Mouse (Mus musculus): ENCODE measurements around the gene Dmrtb1.

Gene Dmrtb1

DNA sequence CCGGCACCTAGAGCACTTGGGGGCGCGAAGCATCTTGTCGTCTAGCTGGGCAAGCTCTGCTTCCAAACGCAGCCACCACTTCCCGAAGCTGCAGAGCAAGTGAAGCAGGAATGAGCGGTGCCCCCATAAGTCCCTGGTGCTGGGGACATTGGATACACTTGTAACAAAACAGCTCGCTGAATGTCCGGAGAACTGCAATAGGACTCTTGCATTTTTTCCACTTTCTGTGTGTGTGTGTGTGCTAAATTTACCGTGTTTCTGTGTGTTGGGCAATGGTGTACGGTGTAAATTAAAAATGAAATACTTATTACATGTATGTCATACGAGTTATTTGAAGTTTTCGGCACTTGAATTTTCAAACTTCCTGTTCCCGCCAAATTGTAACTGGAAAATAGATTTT is at the start of gene Dmrtb1:
Gene Dmrtb1, minus strand, starts transcription at position 101 of the 400 bp plus-strand sequence.
- no peak for DNase-seq

DNA sequence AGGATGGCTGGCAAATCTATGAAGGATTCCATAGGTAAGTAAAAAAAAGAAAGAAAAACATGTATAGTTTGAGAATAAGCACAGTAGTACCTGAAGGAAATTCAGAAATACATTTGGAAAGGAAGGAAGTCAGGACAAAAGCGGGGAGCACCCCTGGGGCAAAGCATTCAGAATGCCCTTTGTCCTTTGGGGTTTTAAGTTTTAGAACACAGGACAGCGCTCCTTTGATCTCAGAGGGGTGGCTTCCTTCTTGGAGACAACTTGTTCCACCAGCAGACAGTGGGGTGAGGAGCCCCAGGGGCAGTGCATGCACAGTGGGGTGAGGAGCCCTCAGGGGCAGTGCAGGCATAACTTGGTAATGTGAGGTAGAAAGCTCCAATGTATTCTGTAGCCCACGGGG is 49.6 kb upstream of the Dmrtb1 start:
- DNase-seq = no peak

GRCm38 (mm10) chr4:107732624-107733023 is 48.6 kb upstream of the Dmrtb1 start:
- peak; percentile 59 for DNase-seq

GRCm38 (mm10) chr4:107732182-107732581 is 48.2 kb upstream of the Dmrtb1 start:
- DNase-seq = no peak

GRCm38 (mm10) chr4:107731088-107731465 is 47.0 kb upstream of the Dmrtb1 start:
- DNase-seq = peak; percentile 62

- DNase-seq = peak; percentile 88
These were observed 46.5 kb upstream of the Dmrtb1 start for GRCm38 (mm10) chr4:107730391-107731087.

DNA sequence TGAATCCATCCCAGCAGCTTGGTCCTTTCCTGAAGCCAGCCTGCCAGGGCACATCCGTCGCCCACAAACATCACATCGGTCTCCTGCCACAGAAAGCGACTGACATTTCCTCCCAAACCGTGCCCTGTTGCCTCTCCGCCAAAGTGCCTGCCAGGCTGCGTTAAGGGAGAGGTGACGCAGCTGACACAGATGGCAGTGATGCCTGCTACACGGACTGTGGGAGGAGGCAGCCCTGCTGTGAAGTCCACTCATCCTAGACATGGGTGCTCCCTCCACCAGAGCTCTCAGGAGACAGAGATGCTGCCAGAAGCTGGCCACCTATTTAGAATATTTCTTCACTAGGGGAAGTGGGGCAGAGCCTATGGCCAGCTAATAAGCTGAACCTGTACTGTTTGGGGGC is 41.4 kb upstream of the Dmrtb1 start:
- DNase-seq = peak; percentile 55

DNA sequence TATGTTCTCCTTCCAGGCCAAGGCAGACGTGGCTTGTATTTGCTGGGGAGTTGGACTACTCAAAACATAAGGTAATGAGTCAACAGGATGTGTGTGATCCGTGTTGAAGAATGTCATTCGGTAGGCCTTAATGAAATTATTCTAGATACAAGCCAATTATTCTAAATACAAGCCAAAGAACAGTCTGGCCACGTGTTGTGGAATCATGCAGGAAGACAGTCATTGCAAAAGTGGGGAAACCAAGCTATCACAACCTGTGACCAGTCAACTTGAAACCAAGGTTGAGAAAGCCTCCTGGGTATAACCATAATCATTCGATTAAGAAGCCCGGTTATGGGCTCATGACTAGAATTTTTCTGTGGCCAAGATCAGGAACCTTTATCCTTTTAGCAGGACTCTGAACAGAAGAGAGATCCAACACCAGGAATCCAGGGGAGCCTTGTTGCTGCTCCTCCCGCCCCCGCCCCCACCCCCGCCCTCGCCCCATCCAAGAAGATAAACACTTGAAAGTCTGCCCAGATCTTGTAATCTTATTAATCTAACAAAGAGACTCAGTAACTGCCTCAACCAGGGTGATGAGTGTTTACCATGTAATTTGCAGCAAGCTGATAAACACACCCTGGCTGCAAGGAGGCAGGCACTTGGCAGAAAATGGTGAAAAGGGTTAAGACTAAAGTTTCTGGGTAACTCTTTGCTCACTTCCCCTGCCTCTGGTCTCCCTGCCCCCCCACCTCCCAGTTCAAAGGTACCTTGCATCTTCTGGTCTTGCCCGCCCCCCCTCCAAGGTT is 36.2 kb upstream of the Dmrtb1 start:
- DNase-seq = no peak

DNA sequence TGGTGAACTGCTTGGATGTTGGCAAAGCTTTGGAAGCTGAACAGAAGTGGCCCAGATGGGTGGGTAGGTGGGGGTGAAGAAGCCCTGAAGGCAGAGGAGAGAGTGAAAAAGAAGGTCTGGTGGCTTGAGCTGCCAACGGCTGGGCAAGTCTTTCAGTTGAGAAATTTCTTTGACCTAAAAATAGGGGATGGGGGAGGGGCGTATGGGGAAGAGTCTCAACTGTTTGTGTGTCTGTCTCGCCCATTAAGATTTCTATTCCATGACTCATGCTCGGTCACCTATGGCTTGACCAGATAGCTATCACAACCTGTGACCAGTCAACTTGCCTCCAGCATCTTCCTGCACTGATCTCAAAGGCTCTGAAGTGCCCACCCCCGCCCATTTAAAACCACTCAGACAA is 35.1 kb upstream of the Dmrtb1 start:
- DNase-seq = no peak

DNA sequence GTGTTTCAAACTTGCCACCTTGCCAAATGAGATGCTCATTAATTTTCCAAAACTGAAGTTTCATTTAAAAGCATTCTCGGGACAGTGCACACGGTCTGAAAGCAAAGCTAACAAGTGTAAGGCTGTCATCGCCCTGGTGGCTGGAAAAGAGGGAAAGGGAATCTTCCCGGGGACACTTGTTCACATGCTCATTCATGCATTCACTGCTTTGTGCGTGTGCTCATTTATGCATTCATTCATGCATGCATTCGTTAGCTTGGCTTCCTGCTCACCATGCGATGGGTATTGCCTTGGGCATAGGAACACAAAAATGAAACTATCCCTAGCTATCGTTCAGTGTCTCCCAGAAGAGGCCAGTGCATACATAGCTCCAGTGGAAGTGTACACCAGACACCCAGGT is 34.7 kb upstream of the Dmrtb1 start:
- DNase-seq = peak; percentile 94

- no peak for DNase-seq
These were observed 33.8 kb upstream of the Dmrtb1 start for GRCm38 (mm10) chr4:107717718-107718313.

- DNase-seq = peak; percentile 75
These were observed 32.8 kb upstream of the Dmrtb1 start for GRCm38 (mm10) chr4:107716754-107717299.

- DNase-seq = no peak
These were observed 22.9 kb upstream of the Dmrtb1 start for GRCm38 (mm10) chr4:107706884-107707283.

DNA sequence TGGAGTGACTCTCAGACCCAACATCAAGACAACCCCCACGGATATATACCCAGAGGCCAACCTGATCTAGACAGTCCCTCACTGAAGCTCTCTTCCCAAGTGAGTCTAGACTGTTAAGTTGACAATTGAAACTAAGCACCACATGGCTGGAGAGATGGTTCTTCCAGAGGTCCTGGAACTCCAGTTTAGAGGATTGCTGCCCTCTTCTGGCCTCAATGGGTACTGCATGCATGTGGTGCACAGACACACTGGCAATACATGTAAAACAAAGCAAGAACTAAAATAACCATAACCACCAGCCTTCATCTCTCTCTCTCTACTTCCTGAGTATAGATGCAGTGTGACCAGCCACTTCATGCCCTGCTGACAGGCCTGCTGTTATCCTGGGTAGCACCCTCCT is 20.2 kb upstream of the Dmrtb1 start:
- DNase-seq = peak; percentile 55

DNA sequence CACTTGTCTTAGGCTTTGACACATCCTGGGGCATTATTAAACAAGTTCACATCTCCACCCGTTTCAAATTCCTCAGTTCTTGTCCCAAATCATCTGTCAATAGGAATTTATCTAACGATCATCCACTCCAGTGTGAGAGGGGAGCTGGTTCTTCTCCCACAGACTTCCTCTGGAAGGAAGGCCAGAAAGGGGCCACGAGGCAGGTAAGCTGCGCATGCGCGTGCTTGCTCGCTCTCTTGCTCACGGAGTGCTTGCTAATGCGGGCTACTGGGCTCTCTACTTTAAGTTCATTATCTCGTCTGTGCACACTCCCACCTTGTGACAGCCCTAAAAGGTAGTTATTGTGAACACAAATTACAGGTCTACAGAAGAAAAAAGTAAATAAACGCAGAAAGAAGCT is 17.6 kb upstream of the Dmrtb1 start:
- DNase-seq = peak; percentile 54

GRCm38 (mm10) chr4:107701116-107701515 is 17.1 kb upstream of the Dmrtb1 start:
- DNase-seq = peak; percentile 80

DNA sequence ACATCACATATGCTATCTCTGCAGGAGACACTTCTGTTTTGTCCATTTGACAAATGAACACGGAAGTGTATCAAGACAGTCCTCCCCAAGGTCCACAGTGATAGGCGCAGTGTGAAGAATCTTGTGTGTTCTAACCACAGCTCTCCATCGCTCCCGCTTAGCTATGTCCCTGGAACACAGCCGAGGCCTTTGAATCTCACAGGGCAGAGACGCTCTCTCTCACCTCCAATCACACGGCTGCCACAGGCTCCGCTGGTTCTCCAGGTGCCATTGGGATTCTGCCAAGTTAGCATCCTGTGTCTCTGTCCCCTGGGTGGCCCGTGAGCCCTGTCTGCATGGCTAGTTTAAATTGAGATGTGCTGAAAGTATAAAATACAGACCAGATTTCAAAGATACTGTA is 15.2 kb upstream of the Dmrtb1 start:
- DNase-seq = no peak

GRCm38 (mm10) chr4:107693816-107694215 is 9.8 kb upstream of the Dmrtb1 start:
- DNase-seq = no peak

GRCm38 (mm10) chr4:107688213-107688612 is 4.2 kb upstream of the Dmrtb1 start:
- DNase-seq = peak; percentile 73

DNA sequence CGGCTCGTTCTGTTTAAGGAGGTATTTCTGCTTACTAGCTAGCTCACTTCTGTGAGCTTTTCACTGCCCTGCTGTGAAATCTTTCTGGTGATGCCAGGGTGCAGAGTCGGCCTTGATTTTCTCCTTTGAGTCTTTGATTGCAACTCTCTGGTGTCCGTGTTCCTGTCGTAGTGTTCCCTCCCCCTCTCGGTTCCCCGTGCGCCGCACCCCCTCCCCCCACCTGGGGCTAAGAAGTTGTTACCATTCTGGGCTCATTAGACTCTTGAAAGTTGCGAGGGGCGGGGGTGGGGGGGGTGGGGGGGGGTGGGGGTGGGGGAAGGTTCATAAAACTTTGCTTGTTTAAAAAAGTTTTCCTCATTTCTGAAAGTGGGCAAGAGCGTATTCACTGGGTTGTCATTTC is 3.1 kb upstream of the Dmrtb1 start:
- no peak for DNase-seq

DNA sequence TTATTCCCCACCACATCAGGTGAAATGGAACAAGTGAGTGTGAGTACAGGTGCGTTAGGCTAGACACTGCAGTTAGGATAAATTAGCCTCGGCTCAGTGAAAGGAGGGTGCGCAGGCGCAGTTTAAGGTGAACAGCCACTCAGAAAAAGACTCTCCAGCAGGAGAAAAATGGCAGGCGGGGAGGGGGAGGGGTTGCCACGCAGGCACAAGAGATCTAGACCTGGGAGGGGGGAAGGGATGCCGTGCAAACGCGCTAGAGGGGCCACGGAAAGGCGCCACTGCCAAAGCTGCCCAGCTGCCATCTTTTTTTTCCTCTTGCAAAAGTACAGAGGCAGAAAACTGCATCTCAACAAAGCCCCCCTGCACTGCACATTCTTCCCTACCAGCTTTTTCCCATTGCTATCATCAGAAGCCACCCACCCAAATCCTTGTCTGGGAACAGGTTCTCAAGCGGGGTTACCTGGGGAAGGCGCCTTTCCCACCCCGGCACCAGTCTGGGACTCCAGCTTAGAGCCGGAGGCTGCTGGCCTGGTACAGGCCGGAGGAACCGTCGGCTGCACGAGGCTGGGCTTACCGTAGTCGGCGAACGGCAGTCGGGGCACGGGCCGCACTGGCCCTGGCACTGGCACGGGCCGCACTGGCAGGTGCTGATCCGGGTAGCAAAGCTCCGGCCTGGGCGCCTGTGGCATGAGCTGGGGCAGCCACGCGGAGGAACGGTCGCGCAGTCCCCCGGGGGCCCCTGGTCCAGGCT is 849 bp downstream of the Dmrtb1 start:
- no peak for DNase-seq

- DNase-seq = peak; percentile 37
These were observed 2.8 kb downstream of the Dmrtb1 start for GRCm38 (mm10) chr4:107681099-107681849.
